Mouse (Mus musculus) lung, embryonic 16.5 days (tissue): Measurements from ENCODE around the gene Crhr1. TPM values are rescaled to one million over a fixed set of nuclear protein-coding genes. Genes with fewer than 3 reads are reported as not detected.

Experiments used
- ATAC-seq: fragments of 200-750 bp; cut with Nextera tagmentation; 2 replicates; pipeline ENCODE4 v1.8.0; 2017; ENCODE audit warnings: low read depth, mild to moderate bottlenecking, moderate library complexity
- H3K27ac ChIP-seq: fragments of 300-500 bp; sonication (generic); 2 replicates; pipeline ENCODE4 v1.5.1; 2014; ENCODE audit warnings: mild to moderate bottlenecking, control low read depth, low read length
- H3K27me3 ChIP-seq: fragments of 300-500 bp; sonication (generic); 2 replicates; pipeline ENCODE4 v1.6.1; 2014; ENCODE audit warnings: low read depth, low read length, mixed read lengths; ENCODE audit not compliant: control insufficient read depth, insufficient read depth
- H3K36me3 ChIP-seq: fragments of 300-500 bp; sonication (generic); 2 replicates; pipeline ENCODE4 v1.6.1; 2014; ENCODE audit warnings: low read length; ENCODE audit not compliant: control insufficient read depth, insufficient read depth
- H3K4me1 ChIP-seq: fragments of 300-500 bp; sonication (generic); replicated peaks from 2 replicates; pipeline ENCODE4 v1.6.1; 2014; ENCODE audit warnings: low read length, mixed read lengths; ENCODE audit not compliant: control insufficient read depth, insufficient read depth
- H3K4me2 ChIP-seq: fragments of 300-500 bp; sonication (generic); 2 replicates; pipeline ENCODE4 v1.6.1; 2014; ENCODE audit warnings: low read depth, low read length, control low read depth
- H3K4me3 ChIP-seq: fragments of 300-500 bp; sonication (generic); 2 replicates; pipeline ENCODE4 v1.5.1; 2014; ENCODE audit warnings: mild to moderate bottlenecking, low read length, control low read depth
- H3K9ac ChIP-seq: fragments of 300-500 bp; sonication (generic); 2 replicates; pipeline ENCODE4 v1.6.1; 2014; ENCODE audit warnings: low read length, control low read depth
- H3K9me3 ChIP-seq: fragments of 300-500 bp; sonication (generic); 2 replicates; pipeline ENCODE4 v1.6.1; 2016; ENCODE audit warnings: low read length; ENCODE audit not compliant: control insufficient read depth
- WGBS: fragments of 180-500 bp; shearing (Covaris S2); extraction: QIAGEN DNeasy Blood & Tissue Kit; methylation state at CpG from one replicate; pipeline ENCODE4 v1.1.7; 2014; 5-methylcytosine and 5-hydroxymethylcytosine counted together
- polyA plus RNA-seq: library from polyadenylated mRNA; unstranded; fragments of >200 nt; fragmentation: Nextera tagmentation; extraction: Ambion mirVana; gene quantifications from 2 replicates; pipeline ENCODE4 v1.2.1, GENCODE M21; 2015

Crhr1 gene
- polyA plus RNA-seq, 1 experiment from 2014 or later, result not detected

DNA sequence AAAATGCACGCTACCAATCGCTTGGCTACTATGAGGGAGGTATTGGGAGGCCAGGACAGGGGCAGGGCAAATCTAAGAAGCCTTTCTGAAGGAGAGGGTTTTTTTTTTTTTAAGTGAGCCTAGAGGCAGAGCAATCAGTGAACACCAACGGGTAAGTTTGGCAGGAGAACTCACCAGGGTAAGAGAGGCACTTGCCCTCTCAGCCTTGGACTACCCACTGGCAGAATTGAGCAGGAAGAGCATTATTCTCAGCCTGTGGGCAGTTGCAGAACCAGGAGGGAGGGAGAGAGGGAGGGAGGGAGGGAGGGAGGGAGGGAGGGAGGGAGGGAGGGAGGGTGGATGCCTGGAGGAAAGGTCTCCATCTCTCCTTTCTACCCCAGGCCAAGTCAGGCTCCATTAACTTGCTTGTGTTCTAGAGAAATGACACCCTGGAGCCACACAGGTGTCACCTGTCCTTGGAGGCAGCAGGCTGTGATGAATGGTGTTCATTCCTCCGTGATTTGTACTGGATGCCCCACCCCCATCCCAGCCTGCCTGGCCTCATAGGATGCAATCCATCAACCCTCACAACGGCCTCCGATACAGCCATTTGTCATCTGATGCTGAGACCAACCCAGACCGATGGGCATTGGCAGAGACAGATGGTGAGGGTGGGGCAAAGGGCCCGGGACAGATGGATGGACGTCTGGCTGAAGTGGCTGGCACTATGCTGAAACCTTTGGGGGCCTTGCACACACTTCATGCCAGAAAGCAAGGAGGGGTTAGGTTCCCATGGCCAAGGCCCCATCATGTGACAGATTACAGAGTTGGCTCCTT, 22.4 kb downstream of the Crhr1 start:
- H3K9ac ChIP-seq, result no peak overlapping the region
- H3K36me3 ChIP-seq, result no peaks in the 10 kb centered on the region
- H3K4me3 ChIP-seq, result no peak overlapping the region
- H3K4me1 ChIP-seq, result peaks cover 6% of the 10 kb centered on the region
- no peak overlapping the region for H3K27ac ChIP-seq
- WGBS, result 17% methylated on average over 9 of the region's 9 CpGs
- no peak overlapping the region for H3K4me2 ChIP-seq
- no peaks in the 10 kb centered on the region for H3K9me3 ChIP-seq
- H3K27me3 ChIP-seq, result peaks cover 16% of the 10 kb centered on the region
- ATAC-seq, result no peak

DNA sequence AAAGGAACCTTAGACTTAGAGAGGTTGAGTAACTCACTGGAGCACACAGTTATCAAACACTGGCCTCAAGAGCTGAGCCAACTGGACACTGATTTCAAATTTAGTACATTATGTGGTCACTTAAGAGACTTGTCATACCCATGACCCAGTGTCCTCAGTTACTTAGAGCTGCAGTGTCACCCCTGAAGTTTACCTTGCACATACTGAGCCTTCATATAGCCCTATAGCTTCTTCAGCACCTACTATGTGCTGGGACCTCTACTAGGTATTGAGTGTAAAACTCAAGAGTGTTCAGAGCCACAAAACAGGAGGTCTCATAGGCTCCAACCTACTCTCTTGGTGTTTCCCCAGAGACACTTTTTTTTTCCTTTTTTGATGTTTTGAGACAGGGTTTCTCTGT, 23.2 kb downstream of the Crhr1 start:
- no peak for ATAC-seq
- Histone ChIP-seq H3K9me3 (no peaks in the 10 kb centered on the region), H3K4me2 (no peak overlapping the region), H3K9ac (no peak overlapping the region), H3K27ac (no peak overlapping the region), H3K4me1 (peaks cover 6% of the 10 kb centered on the region), H3K27me3 (peaks cover 16% of the 10 kb centered on the region), H3K4me3 (no peak overlapping the region), H3K36me3 (no peaks in the 10 kb centered on the region)

- peaks cover 16% of the 10 kb centered on the region for H3K27me3 ChIP-seq
- no peak for ATAC-seq
- WGBS, result 46% methylated on average over 3 of the region's 3 CpGs
Observed at GRCm38 (mm10) chr11:104156391-104156790, 23.7 kb downstream of the Crhr1 start.

GRCm38 (mm10) chr11:104157603-104158259, 25.1 kb downstream of the Crhr1 start:
- Histone ChIP-seq H3K27ac (no peak overlapping the region), H3K9me3 (no peaks in the 10 kb centered on the region), H3K36me3 (no peaks in the 10 kb centered on the region), H3K4me3 (peak overlapping the region; percentile 24), H3K9ac (no peak overlapping the region), H3K4me2 (peak overlapping the region; percentile 51), H3K27me3 (peaks cover 16% of the 10 kb centered on the region), H3K4me1 (peaks cover 6% of the 10 kb centered on the region)
- WGBS, result 6% methylated on average over 23 of the region's 23 CpGs
- peak; percentile 92 for ATAC-seq

More at GRCm38 (mm10) chr11:104156391-104156790, 23.7 kb downstream of the Crhr1 start:
- no peak overlapping the region for H3K4me2 ChIP-seq
- no peak overlapping the region for H3K4me3 ChIP-seq
- H3K36me3 ChIP-seq, result no peaks in the 10 kb centered on the region
- H3K4me1 ChIP-seq, result peaks cover 6% of the 10 kb centered on the region
- no peak overlapping the region for H3K27ac ChIP-seq
- no peak overlapping the region for H3K9ac ChIP-seq
- no peaks in the 10 kb centered on the region for H3K9me3 ChIP-seq

GRCm38 (mm10) chr11:104158260-104158907, 25.7 kb downstream of the Crhr1 start:
- Histone ChIP-seq H3K4me2 (peak overlapping the region; percentile 51), H3K9ac (no peak overlapping the region), H3K36me3 (no peaks in the 10 kb centered on the region), H3K4me3 (peak overlapping the region; percentile 24), H3K9me3 (no peaks in the 10 kb centered on the region), H3K27me3 (peaks cover 16% of the 10 kb centered on the region), H3K4me1 (peaks cover 6% of the 10 kb centered on the region), H3K27ac (no peak overlapping the region)
- WGBS, result 13% methylated on average over 17 of the region's 17 CpGs
- ATAC-seq, result no peak

- ATAC-seq, result no peak
- H3K27ac ChIP-seq, result no peak overlapping the region
- WGBS, result 69% methylated on average over 4 of the region's 4 CpGs
- H3K36me3 ChIP-seq, result no peaks in the 10 kb centered on the region
- no peak overlapping the region for H3K9ac ChIP-seq
- no peak overlapping the region for H3K4me3 ChIP-seq
- H3K27me3 ChIP-seq, result peaks cover 16% of the 10 kb centered on the region
- H3K4me2 ChIP-seq, result no peak overlapping the region
- no peaks in the 10 kb centered on the region for H3K9me3 ChIP-seq
- peaks cover 6% of the 10 kb centered on the region for H3K4me1 ChIP-seq
Observed at GRCm38 (mm10) chr11:104159769-104160272, 27.2 kb downstream of the Crhr1 start.

DNA sequence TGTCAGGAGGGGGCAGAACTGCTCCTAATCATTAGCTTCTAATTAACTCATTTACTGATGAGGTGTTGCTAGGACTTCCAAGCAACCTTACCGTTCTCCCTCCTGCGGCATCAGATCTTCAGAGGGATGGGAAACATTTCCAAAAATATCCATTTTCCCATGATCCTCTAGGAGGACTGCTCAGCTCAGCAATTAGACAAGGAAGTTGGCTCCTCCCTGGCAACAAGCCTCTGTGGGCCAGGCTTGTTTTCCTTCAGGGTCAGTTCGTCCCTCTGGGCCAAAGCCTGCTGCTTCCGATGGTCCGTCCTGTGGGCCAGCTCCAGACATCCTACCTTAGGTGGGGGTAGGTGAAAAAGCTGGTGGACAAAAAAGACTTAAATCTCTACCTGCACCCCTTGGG, 28.5 kb downstream of the Crhr1 start:
- Histone ChIP-seq H3K36me3 (no peaks in the 10 kb centered on the region), H3K4me3 (no peak overlapping the region), H3K4me2 (no peak overlapping the region), H3K4me1 (peaks cover 6% of the 10 kb centered on the region), H3K27ac (no peak overlapping the region), H3K9me3 (no peaks in the 10 kb centered on the region), H3K27me3 (peaks cover 16% of the 10 kb centered on the region), H3K9ac (no peak overlapping the region)
- 70% methylated on average over 5 of the region's 5 CpGs for WGBS
- no peak for ATAC-seq

GRCm38 (mm10) chr11:104164257-104164656, 31.6 kb downstream of the Crhr1 start:
- ATAC-seq, result no peak

GRCm38 (mm10) chr11:104171281-104171781, 38.7 kb downstream of the Crhr1 start:
- Histone ChIP-seq H3K4me1 (no peaks in the 10 kb centered on the region), H3K36me3 (no peaks in the 10 kb centered on the region), H3K9me3 (no peaks in the 10 kb centered on the region), H3K4me2 (no peak overlapping the region), H3K4me3 (no peak overlapping the region), H3K27ac (no peak overlapping the region), H3K27me3 (peaks cover 2% of the 10 kb centered on the region), H3K9ac (no peak overlapping the region)
- 28% methylated on average over 12 of the region's 12 CpGs for WGBS
- ATAC-seq, result no peak

More at GRCm38 (mm10) chr11:104164257-104164656, 31.6 kb downstream of the Crhr1 start:
- H3K9me3 ChIP-seq, result no peaks in the 10 kb centered on the region
- no peak overlapping the region for H3K4me3 ChIP-seq
- WGBS, result 84% methylated on average over 10 of the region's 10 CpGs
- no peak overlapping the region for H3K27ac ChIP-seq
- peaks cover 2% of the 10 kb centered on the region for H3K27me3 ChIP-seq
- H3K9ac ChIP-seq, result no peak overlapping the region
- H3K4me1 ChIP-seq, result no peaks in the 10 kb centered on the region
- H3K36me3 ChIP-seq, result no peaks in the 10 kb centered on the region
- H3K4me2 ChIP-seq, result no peak overlapping the region
